Mouse (Mus musculus) intestine, postnatal 0 days (tissue): ENCODE measurements around the gene Gpr132. TPM values are rescaled to one million over a fixed set of nuclear protein-coding genes. Genes with fewer than 3 reads are reported as not detected.

ENCODE experiments used
- ATAC-seq: fragments of 200-750 bp; cut with Nextera tagmentation; 2 replicates; pipeline ENCODE4 v1.8.0; 2017; ENCODE audit warnings: mild to moderate bottlenecking, moderate TSS enrichment, moderate library complexity
- H3K27ac ChIP-seq: fragments of 300-500 bp; sonication (generic); 2 replicates; pipeline ENCODE4 v1.5.1; 2014; ENCODE audit warnings: mild to moderate bottlenecking, low read depth, low read length, moderate library complexity
- H3K27me3 ChIP-seq: fragments of 300-500 bp; sonication (generic); replicated peaks from 2 replicates; pipeline ENCODE4 v1.6.1; 2014; ENCODE audit warnings: low read length, mixed read lengths; ENCODE audit not compliant: control insufficient read depth, insufficient read depth
- H3K36me3 ChIP-seq: fragments of 300-500 bp; sonication (generic); 2 replicates; pipeline ENCODE4 v1.6.1; 2014; ENCODE audit warnings: mild to moderate bottlenecking, moderate library complexity; ENCODE audit not compliant: control insufficient read depth, insufficient read depth
- H3K4me1 ChIP-seq: fragments of 300-500 bp; sonication (generic); replicated peaks from 2 replicates; pipeline ENCODE4 v1.6.1; 2014; ENCODE audit warnings: antibody characterized with exemption, low read length, mixed read lengths; ENCODE audit not compliant: control insufficient read depth, insufficient read depth
- H3K4me2 ChIP-seq: fragments of 300-500 bp; sonication (generic); replicated peaks from 2 replicates; pipeline ENCODE4 v1.6.1; 2014; ENCODE audit warnings: low read depth, mild to moderate bottlenecking, moderate library complexity
- H3K4me3 ChIP-seq: fragments of 300-500 bp; sonication (generic); 2 replicates; pipeline ENCODE4 v1.5.1; 2014; ENCODE audit warnings: low read depth, low read length
- H3K9ac ChIP-seq: fragments of 300-500 bp; sonication (generic); 2 replicates; pipeline ENCODE4 v1.6.1; 2014; ENCODE audit warnings: mild to moderate bottlenecking, low read depth, low read length
- H3K9me3 ChIP-seq: fragments of 300-500 bp; sonication (generic); 2 replicates; pipeline ENCODE4 v1.6.1; 2016; ENCODE audit warnings: mixed run types; ENCODE audit not compliant: control insufficient read depth
- CTCF ChIP-seq: sonication (generic); IDR thresholded peaks from 2 replicates; pipeline ENCODE4 v1.5.1; 2016; ENCODE audit warnings: low read depth, mild to moderate bottlenecking, control low read depth, antibody characterized with exemption, moderate library complexity
- WGBS: fragments of 180-500 bp; shearing (Covaris S2); extraction: QIAGEN DNeasy Blood & Tissue Kit; methylation state at CpG from one replicate; pipeline ENCODE4 v1.1.7; 2014; 5-methylcytosine and 5-hydroxymethylcytosine counted together
- polyA plus RNA-seq: library from polyadenylated mRNA; unstranded; fragments of >200 nt; fragmentation: Nextera tagmentation; extraction: Ambion mirVana; gene quantifications from 2 replicates; pipeline ENCODE4 v1.2.1, GENCODE M21; 2015

The Gpr132 gene
- 0.25 and 0.30 TPM in 2 replicates for polyA plus RNA-seq

GRCm38 (mm10) chr12:112868178-112869087, at the start of gene Gpr132:
Gpr132 (minus strand) TSS chr12:112868228.
- no peak within 1 kb of the TSS for H3K4me3 ChIP-seq
- H3K27me3 ChIP-seq: no peaks in the 10 kb centered on the region
- no peak for ATAC-seq
- H3K9ac ChIP-seq: no peak within 1 kb of the TSS
- H3K4me1 ChIP-seq: no peaks in the 10 kb centered on the region
- H3K36me3 ChIP-seq: no peaks in the 10 kb centered on the region
- no peak within 1 kb of the TSS for H3K4me2 ChIP-seq
- no peaks in the 10 kb centered on the region for H3K9me3 ChIP-seq
- WGBS: 53% methylated on average over 13 of the region's 13 CpGs
- H3K27ac ChIP-seq: no peak within 1 kb of the TSS
- no peak for TF ChIP-seq CTCF

GRCm38 (mm10) chr12:112917486-112917885, 49.5 kb upstream of the Gpr132 start:
- Histone ChIP-seq H3K27ac (no peak overlapping the region), H3K4me1 (no peaks in the 10 kb centered on the region), H3K9me3 (no peaks in the 10 kb centered on the region), H3K9ac (no peak overlapping the region), H3K4me2 (no peak overlapping the region), H3K4me3 (no peak overlapping the region), H3K27me3 (no peaks in the 10 kb centered on the region), H3K36me3 (peaks cover 13% of the 10 kb centered on the region; the same call in 1 of the 2 replicates)
- WGBS: 80% methylated on average over 11 of the region's 11 CpGs
- no peak for TF ChIP-seq CTCF
- no peak for ATAC-seq

- Histone ChIP-seq H3K4me1 (no peaks in the 10 kb centered on the region), H3K4me2 (no peak overlapping the region), H3K9me3 (no peaks in the 10 kb centered on the region), H3K36me3 (peaks cover 13% of the 10 kb centered on the region; the same call in 1 of the 2 replicates), H3K27ac (no peak overlapping the region), H3K9ac (no peak overlapping the region), H3K27me3 (no peaks in the 10 kb centered on the region), H3K4me3 (no peak overlapping the region)
- no peak for ATAC-seq
- 85% methylated on average over 16 of the region's 16 CpGs for WGBS
- TF ChIP-seq CTCF: no peak
Measured at GRCm38 (mm10) chr12:112916698-112917400, 48.8 kb upstream of the Gpr132 start.

- 70% methylated on average over 13 of the region's 13 CpGs for WGBS
- Histone ChIP-seq H3K4me3 (no peak overlapping the region), H3K4me2 (no peak overlapping the region), H3K27ac (no peak overlapping the region), H3K9me3 (no peaks in the 10 kb centered on the region), H3K27me3 (no peaks in the 10 kb centered on the region), H3K4me1 (no peaks in the 10 kb centered on the region), H3K36me3 (peaks cover 22% of the 10 kb centered on the region; the same call in 1 of the 2 replicates), H3K9ac (no peak overlapping the region)
- no peak for ATAC-seq
- TF ChIP-seq CTCF: no peak
Measured at GRCm38 (mm10) chr12:112915587-112915986, 47.6 kb upstream of the Gpr132 start.

- no peaks in the 10 kb centered on the region for H3K4me1 ChIP-seq
- no peak overlapping the region for H3K27ac ChIP-seq
- no peak overlapping the region for H3K4me2 ChIP-seq
- WGBS: 78% methylated on average over 11 of the region's 11 CpGs
- no peak for ATAC-seq
- peaks cover 28% of the 10 kb centered on the region; the same call in 1 of the 2 replicates for H3K36me3 ChIP-seq
- TF ChIP-seq CTCF: no peak
- no peaks in the 10 kb centered on the region for H3K9me3 ChIP-seq
- no peaks in the 10 kb centered on the region for H3K27me3 ChIP-seq
- no peak overlapping the region for H3K9ac ChIP-seq
- H3K4me3 ChIP-seq: no peak overlapping the region
Measured at GRCm38 (mm10) chr12:112914527-112914926, 46.5 kb upstream of the Gpr132 start.
